Mouse (Mus musculus) lung, embryonic 16.5 days (tissue): ENCODE measurements at regions not wholly inside any gene's neighbourhood (a gene's known extent, or its start where the extent isn't known, plus 50 kb on each side); places are given as distances from the start of the nearest gene placed in this dataset.
A peak's percentile ranks its signal among the peaks of the same experiment; 100 is the strongest.

ENCODE experiments used
- ATAC-seq: fragments of 200-750 bp; cut with Nextera tagmentation; 2 replicates; pipeline ENCODE4 v1.8.0; 2017; ENCODE audit warnings: low read depth, mild to moderate bottlenecking, moderate library complexity
- H3K27ac ChIP-seq: fragments of 300-500 bp; sonication (generic); 2 replicates; pipeline ENCODE4 v1.5.1; 2014; ENCODE audit warnings: mild to moderate bottlenecking, control low read depth, low read length
- H3K27me3 ChIP-seq: fragments of 300-500 bp; sonication (generic); 2 replicates; pipeline ENCODE4 v1.6.1; 2014; ENCODE audit warnings: low read depth, low read length, mixed read lengths; ENCODE audit not compliant: control insufficient read depth, insufficient read depth
- H3K36me3 ChIP-seq: fragments of 300-500 bp; sonication (generic); 2 replicates; pipeline ENCODE4 v1.6.1; 2014; ENCODE audit warnings: low read length; ENCODE audit not compliant: control insufficient read depth, insufficient read depth
- H3K4me1 ChIP-seq: fragments of 300-500 bp; sonication (generic); replicated peaks from 2 replicates; pipeline ENCODE4 v1.6.1; 2014; ENCODE audit warnings: low read length, mixed read lengths; ENCODE audit not compliant: control insufficient read depth, insufficient read depth
- H3K4me2 ChIP-seq: fragments of 300-500 bp; sonication (generic); 2 replicates; pipeline ENCODE4 v1.6.1; 2014; ENCODE audit warnings: low read depth, low read length, control low read depth
- H3K4me3 ChIP-seq: fragments of 300-500 bp; sonication (generic); 2 replicates; pipeline ENCODE4 v1.5.1; 2014; ENCODE audit warnings: mild to moderate bottlenecking, low read length, control low read depth
- H3K9ac ChIP-seq: fragments of 300-500 bp; sonication (generic); 2 replicates; pipeline ENCODE4 v1.6.1; 2014; ENCODE audit warnings: low read length, control low read depth
- H3K9me3 ChIP-seq: fragments of 300-500 bp; sonication (generic); 2 replicates; pipeline ENCODE4 v1.6.1; 2016; ENCODE audit warnings: low read length; ENCODE audit not compliant: control insufficient read depth
- WGBS: fragments of 180-500 bp; shearing (Covaris S2); extraction: QIAGEN DNeasy Blood & Tissue Kit; methylation state at CpG from one replicate; pipeline ENCODE4 v1.1.7; 2014; 5-methylcytosine and 5-hydroxymethylcytosine counted together

DNA sequence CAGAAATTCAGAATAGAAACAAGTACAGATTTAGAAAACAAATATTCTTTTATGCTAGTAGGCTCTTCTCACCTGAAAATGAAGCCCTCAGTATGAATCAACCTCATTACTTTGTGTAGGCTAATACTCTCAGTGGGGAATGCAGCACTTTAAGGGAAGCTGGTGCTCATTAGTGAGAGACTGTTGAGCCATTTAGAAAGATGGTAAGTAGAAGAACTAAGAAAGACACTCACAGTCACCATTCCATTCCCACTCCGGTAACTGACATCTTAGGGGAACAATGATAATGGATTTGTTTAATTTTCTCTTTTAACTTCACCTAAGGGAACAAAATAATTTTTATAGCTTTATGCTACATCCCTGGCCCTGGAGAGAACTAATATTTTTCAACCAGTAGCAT, 648.0 kb upstream of the Nova1 start:
- WGBS: 84% methylated on average over 1 of the region's 1 CpGs
- Histone ChIP-seq H3K27ac (no peak overlapping the region), H3K4me1 (no peaks in the 10 kb centered on the region), H3K9me3 (no peaks in the 10 kb centered on the region), H3K27me3 (no peaks in the 10 kb centered on the region), H3K4me2 (no peak overlapping the region), H3K36me3 (no peaks in the 10 kb centered on the region), H3K9ac (no peak overlapping the region), H3K4me3 (no peak overlapping the region)
- no peak for ATAC-seq

DNA sequence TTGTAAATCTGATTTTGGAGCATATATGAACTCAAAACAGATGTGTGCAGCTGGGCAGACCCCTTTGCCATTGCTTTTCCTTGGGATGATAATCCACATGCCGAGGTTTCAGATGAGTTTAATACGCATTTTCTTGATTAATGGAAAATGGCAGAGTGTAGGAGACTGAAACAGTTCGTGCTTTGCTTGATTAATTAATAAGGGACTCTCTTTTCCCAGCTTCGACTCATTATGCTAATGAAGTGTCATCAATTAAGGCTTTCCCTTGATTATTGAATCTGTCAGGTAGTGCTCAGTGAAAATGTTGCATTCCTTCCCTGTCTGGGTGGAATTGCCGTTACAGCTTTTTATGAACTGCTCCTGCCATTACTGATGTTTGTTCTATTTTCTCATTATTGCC, 647.2 kb upstream of the Nova1 start:
- no peak for ATAC-seq
- Histone ChIP-seq H3K4me2 (no peak overlapping the region), H3K9me3 (no peaks in the 10 kb centered on the region), H3K9ac (no peak overlapping the region), H3K4me3 (no peak overlapping the region), H3K27ac (no peak overlapping the region), H3K4me1 (no peaks in the 10 kb centered on the region), H3K36me3 (no peaks in the 10 kb centered on the region), H3K27me3 (no peaks in the 10 kb centered on the region)
- WGBS: 55% methylated on average over 5 of the region's 5 CpGs

DNA sequence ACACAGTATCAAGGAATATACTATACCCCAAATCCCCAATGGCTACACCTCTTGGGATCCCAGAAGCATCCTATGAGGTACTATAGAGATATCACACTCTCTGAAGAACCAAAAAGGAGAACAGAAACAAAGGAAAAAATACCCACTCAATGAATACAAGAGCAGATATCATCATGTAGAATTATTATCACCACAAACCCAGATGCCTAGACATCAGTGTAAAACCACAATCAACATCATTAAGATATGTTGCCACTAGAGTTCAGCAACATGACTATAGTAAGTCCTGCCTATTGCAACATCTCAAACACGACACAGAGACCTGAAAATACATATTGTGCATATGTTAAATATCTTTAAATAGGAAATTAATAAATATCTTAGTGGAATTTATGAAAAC, 612.9 kb upstream of the Nova1 start:
- Histone ChIP-seq H3K4me2 (no peak overlapping the region), H3K27me3 (no peaks in the 10 kb centered on the region), H3K9ac (no peak overlapping the region), H3K27ac (no peak overlapping the region), H3K4me1 (no peaks in the 10 kb centered on the region), H3K9me3 (no peaks in the 10 kb centered on the region), H3K4me3 (no peak overlapping the region), H3K36me3 (no peaks in the 10 kb centered on the region)
- no peak for ATAC-seq
- WGBS: 53% methylated on average over 1 of the region's 1 CpGs

DNA sequence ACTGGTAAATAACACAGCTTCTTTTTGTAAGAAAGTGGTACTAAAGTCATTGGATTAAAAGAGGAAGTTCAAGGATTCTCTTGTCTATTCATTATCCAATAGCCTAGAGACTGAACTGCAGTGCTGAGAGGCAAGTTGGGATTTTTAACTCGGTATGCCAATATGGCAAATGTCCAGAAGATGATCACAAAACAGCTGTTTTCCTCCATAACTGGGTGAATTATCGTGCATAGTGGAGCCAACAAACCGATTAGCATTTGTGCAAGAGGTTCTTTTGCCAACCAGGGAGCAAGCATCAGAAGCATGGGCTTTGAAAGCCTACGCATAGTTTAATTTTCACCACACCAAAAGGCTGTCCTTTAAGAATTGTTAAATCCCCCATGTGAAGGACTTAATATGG, 593.5 kb upstream of the Nova1 start:
- no peaks in the 10 kb centered on the region for H3K27me3 ChIP-seq
- no peak for ATAC-seq
- no peaks in the 10 kb centered on the region for H3K9me3 ChIP-seq
- H3K4me3 ChIP-seq: no peak overlapping the region
- no peaks in the 10 kb centered on the region for H3K36me3 ChIP-seq
- no peak overlapping the region for H3K27ac ChIP-seq
- no peak overlapping the region for H3K4me2 ChIP-seq
- 65% methylated on average over 4 of the region's 4 CpGs for WGBS
- no peaks in the 10 kb centered on the region for H3K4me1 ChIP-seq
- no peak overlapping the region for H3K9ac ChIP-seq

DNA sequence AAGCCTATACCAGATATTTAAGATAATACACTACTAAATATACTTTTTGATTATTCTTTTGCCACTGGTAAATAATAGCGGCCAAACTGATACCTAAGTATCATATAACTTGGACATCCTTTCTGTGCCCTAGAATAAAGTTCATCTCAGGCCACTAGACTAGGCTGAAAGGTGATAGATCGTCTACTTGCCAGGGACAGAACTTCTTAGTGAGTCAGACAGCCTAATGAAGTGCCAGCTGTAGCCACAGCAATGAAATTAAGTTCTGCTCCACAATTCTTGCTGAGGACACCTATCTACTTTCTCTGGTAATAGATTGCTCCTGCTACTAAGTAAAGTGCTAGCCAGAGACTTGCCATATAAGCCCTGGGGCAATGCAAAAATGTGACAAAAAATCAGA, 587.8 kb upstream of the Nova1 start:
- H3K4me2 ChIP-seq: no peak overlapping the region
- 75% methylated on average over 2 of the region's 2 CpGs for WGBS
- ATAC-seq: no peak
- H3K9ac ChIP-seq: no peak overlapping the region
- no peaks in the 10 kb centered on the region for H3K4me1 ChIP-seq
- no peak overlapping the region for H3K4me3 ChIP-seq
- no peak overlapping the region for H3K27ac ChIP-seq
- no peaks in the 10 kb centered on the region for H3K36me3 ChIP-seq
- no peaks in the 10 kb centered on the region for H3K27me3 ChIP-seq
- H3K9me3 ChIP-seq: no peaks in the 10 kb centered on the region

DNA sequence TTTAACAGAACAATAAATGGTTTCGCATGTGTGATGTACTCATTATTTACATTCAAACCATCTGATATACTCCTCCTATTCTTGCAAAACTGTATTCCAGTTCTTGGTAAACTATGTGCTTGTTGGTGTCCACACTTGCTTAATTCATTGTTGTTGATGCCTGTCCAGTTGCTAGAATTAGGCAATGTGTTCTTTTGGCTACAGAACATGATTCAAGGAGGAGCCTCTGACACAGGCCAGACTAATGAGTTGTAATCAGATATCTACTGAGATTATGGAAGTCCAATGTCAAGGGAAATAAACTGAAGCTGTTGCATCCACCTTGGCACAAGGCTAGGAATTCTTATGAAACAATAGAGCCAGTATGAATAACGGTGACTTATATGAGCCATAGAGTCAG, 587.4 kb upstream of the Nova1 start:
- Histone ChIP-seq H3K36me3 (no peaks in the 10 kb centered on the region), H3K27me3 (no peaks in the 10 kb centered on the region), H3K4me1 (no peaks in the 10 kb centered on the region), H3K9ac (no peak overlapping the region), H3K27ac (no peak overlapping the region), H3K9me3 (no peaks in the 10 kb centered on the region), H3K4me2 (no peak overlapping the region), H3K4me3 (no peak overlapping the region)
- peak; percentile 81 for ATAC-seq
- 69% methylated on average over 2 of the region's 2 CpGs for WGBS

DNA sequence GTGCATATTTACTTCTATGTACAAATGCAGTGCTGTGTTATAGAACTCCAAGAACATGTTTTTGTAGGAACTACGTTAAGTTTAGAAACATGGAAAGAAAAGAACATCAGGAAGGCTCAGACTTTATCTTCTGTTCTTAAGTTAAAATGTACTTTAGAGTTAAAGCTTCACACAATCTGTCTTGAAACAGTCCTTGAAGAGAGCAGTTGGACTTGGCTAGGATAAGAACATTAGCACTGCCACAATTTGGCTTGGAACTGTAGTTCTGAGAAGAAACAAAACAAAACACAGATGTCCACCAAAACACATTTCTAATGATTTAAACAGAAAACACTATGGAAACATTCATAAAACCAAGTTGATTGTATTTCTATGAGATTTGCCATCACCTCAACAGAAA, 564.5 kb upstream of the Nova1 start:
- no peak overlapping the region for H3K4me3 ChIP-seq
- no peaks in the 10 kb centered on the region for H3K36me3 ChIP-seq
- WGBS: 63% methylated on average over 1 of the region's 1 CpGs
- ATAC-seq: no peak
- H3K4me2 ChIP-seq: no peak overlapping the region
- no peak overlapping the region for H3K9ac ChIP-seq
- no peak overlapping the region for H3K27ac ChIP-seq
- H3K4me1 ChIP-seq: no peaks in the 10 kb centered on the region
- H3K9me3 ChIP-seq: no peaks in the 10 kb centered on the region
- no peaks in the 10 kb centered on the region for H3K27me3 ChIP-seq

DNA sequence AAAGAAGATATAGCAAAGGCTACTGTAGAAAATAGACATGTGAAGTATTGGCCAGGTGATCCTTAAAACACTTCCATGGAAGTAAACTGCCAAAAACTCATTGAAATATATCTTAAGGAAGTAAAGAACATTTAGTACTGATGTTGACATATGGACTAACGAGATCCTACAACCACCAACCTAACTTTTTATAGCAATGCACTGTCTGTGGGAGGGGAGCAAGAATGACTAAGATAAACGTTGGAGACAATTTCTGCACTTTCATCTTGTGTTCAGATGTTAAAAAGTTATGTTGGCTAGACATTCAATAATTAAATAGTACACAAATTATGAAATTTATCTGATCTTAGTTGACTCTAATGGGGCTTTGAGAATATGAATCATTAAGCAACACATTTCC, 534.5 kb upstream of the Nova1 start:
- no peaks in the 10 kb centered on the region for H3K9me3 ChIP-seq
- H3K4me1 ChIP-seq: no peaks in the 10 kb centered on the region
- no peak overlapping the region for H3K4me3 ChIP-seq
- no peak overlapping the region for H3K9ac ChIP-seq
- 50% methylated on average over 2 of the region's 2 CpGs for WGBS
- ATAC-seq: no peak
- no peaks in the 10 kb centered on the region for H3K27me3 ChIP-seq
- H3K4me2 ChIP-seq: no peak overlapping the region
- H3K27ac ChIP-seq: no peak overlapping the region
- H3K36me3 ChIP-seq: no peaks in the 10 kb centered on the region

GRCm38 (mm10) chr12:47351229-47351628, 532.5 kb upstream of the Nova1 start:
- Histone ChIP-seq H3K36me3 (no peaks in the 10 kb centered on the region), H3K9ac (no peak overlapping the region), H3K4me1 (no peaks in the 10 kb centered on the region), H3K27me3 (no peaks in the 10 kb centered on the region), H3K4me3 (no peak overlapping the region), H3K27ac (no peak overlapping the region), H3K9me3 (no peaks in the 10 kb centered on the region), H3K4me2 (no peak overlapping the region)
- 92% methylated on average over 1 of the region's 1 CpGs for WGBS
- ATAC-seq: no peak

- Histone ChIP-seq H3K27me3 (no peaks in the 10 kb centered on the region), H3K36me3 (no peaks in the 10 kb centered on the region), H3K9me3 (no peaks in the 10 kb centered on the region), H3K4me3 (no peak overlapping the region), H3K27ac (no peak overlapping the region), H3K9ac (no peak overlapping the region), H3K4me1 (no peaks in the 10 kb centered on the region), H3K4me2 (no peak overlapping the region)
- ATAC-seq: no peak
- 15% methylated on average over 2 of the region's 2 CpGs for WGBS
Measured at GRCm38 (mm10) chr12:47313413-47313812, 494.7 kb upstream of the Nova1 start.
